Mouse (Mus musculus) forebrain, embryonic 14.5 days (tissue): ENCODE data around the gene Lilra6. TPM values are rescaled to one million over a fixed set of nuclear protein-coding genes. Genes with fewer than 3 reads are reported as not detected.
"Not testable (repeated sequence)": the region's sequence is repeated elsewhere in the genome, so short reads cannot be mapped to it uniquely, and the experiment has no call there.

ENCODE experiments used
- ATAC-seq: fragments of 200-750 bp; cut with Nextera tagmentation; 2 replicates; pipeline ENCODE4 v1.8.0; 2017; ENCODE audit warnings: mild to moderate bottlenecking, moderate library complexity
- DNase-seq: peaks from one replicate; pipeline ENCODE4 v3.0.0-alpha.2; 2015; ENCODE audit warnings: low spot score
- H3K27ac ChIP-seq: fragments of 300-500 bp; sonication (generic); 2 replicates; pipeline ENCODE4 v1.5.1; 2014; ENCODE audit warnings: low read depth, mild to moderate bottlenecking, control low read depth, low read length, moderate library complexity
- H3K27me3 ChIP-seq: fragments of 300-500 bp; sonication (generic); replicated peaks from 2 replicates; pipeline ENCODE4 v1.6.1; 2014; ENCODE audit warnings: low read length, control low read depth, mixed read lengths; ENCODE audit not compliant: control insufficient read depth, insufficient read depth
- H3K36me3 ChIP-seq: fragments of 300-500 bp; sonication (generic); 2 replicates; pipeline ENCODE4 v1.6.1; 2014; ENCODE audit warnings: low read length, control low read depth; ENCODE audit not compliant: control insufficient read depth, insufficient read depth
- H3K4me1 ChIP-seq: fragments of 300-500 bp; sonication (generic); 2 replicates; pipeline ENCODE4 v1.6.1; 2014; ENCODE audit warnings: antibody characterized with exemption, low read length, control low read depth; ENCODE audit not compliant: control insufficient read depth, insufficient read depth
- H3K4me2 ChIP-seq: fragments of 300-500 bp; sonication (generic); 2 replicates; pipeline ENCODE4 v1.6.1; 2014; ENCODE audit warnings: mild to moderate bottlenecking, control low read depth, low read length
- H3K4me3 ChIP-seq: fragments of 300-500 bp; sonication (generic); 2 replicates; pipeline ENCODE4 v1.5.1; 2014; ENCODE audit warnings: low read depth, low read length, control low read depth
- H3K9ac ChIP-seq: fragments of 300-500 bp; sonication (generic); 2 replicates; pipeline ENCODE4 v1.6.1; 2014; ENCODE audit warnings: mild to moderate bottlenecking, low read length, control low read depth, moderate library complexity
- H3K9me3 ChIP-seq: fragments of 300-500 bp; sonication (generic); replicated peaks from 2 replicates; pipeline ENCODE4 v1.6.1; 2016; ENCODE audit warnings: low read length, control low read depth, mixed read lengths; ENCODE audit not compliant: control insufficient read depth
- WGBS: fragments of 180-500 bp; shearing (Covaris S2); extraction: QIAGEN DNeasy Blood & Tissue Kit; methylation state at CpG from one replicate; pipeline ENCODE4 v1.1.7; 2014; 5-methylcytosine and 5-hydroxymethylcytosine counted together
- polyA plus RNA-seq: library from polyadenylated mRNA; unstranded; fragments of >200 nt; fragmentation: Nextera tagmentation; extraction: Ambion mirVana; gene quantifications from 2 replicates; pipeline ENCODE4 v1.2.1, GENCODE M21; 2014

The Lilra6 gene
- polyA plus RNA-seq, 1 experiment from 2014 or later, result not detected

DNA sequence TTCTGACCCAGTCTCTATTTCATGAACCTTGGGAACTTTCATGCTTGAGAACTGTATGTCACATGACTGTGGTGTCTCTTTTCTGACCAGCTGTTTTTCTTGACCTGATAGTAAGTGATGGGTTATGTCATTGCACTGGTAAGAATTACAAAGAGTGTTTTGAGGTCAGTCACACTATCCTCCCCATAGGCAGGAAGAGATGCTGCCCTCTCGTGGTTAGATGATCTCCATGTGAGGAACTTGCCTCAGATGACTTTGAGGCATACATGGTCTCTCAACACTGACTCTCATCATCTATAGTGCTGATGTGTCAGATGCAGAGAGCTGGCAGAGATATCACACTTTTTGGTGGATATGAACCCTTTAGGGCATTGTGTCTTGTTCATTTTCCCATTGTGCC is 11.6 kb downstream of the Lilra6 start:
- Histone ChIP-seq H3K9me3 (no peaks in the 10 kb centered on the region), H3K27me3 (no peaks in the 10 kb centered on the region), H3K27ac (no peak overlapping the region), H3K4me3 (no peak overlapping the region), H3K4me2 (no peak overlapping the region), H3K36me3 (no peaks in the 10 kb centered on the region), H3K9ac (no peak overlapping the region), H3K4me1 (no peaks in the 10 kb centered on the region)
- ATAC-seq (no peak), DNase-seq (no peak)
- WGBS, result 12% methylated on average over 1 of the region's 1 CpGs

DNA sequence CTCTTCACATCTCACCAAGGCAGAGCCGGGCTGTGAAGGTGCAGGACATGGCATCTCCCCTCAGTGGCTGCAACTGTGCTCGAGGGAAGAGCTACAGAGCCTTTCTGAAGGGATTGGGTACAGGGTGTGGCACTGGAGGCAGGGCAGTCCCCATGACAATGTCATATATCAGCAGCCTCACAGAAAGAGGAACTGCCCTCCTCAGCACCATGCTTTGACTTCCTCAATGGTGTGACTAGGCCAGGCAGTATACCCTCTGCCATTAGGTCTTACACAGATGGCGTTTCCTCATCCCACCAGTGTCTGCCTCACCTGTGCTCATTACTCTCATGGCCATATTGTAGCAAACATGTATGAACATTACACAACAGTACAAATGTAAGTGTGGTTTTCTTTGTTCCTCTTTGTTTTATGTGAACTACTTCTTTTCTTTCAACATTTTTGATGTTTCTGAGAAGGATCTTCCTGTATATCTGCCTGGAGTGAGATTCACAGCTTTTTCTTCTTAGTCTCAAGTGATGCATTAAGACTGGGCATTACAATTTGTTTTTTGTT is 17.2 kb downstream of the Lilra6 start, which contains the start of gene Gm14548:
Gm14548 (minus strand) TSS at position 85 of the 555 bp plus-strand sequence.
- H3K9ac ChIP-seq, H3K4me2 ChIP-seq, H3K27me3 ChIP-seq, H3K4me3 ChIP-seq, DNase-seq, H3K27ac ChIP-seq, ATAC-seq, H3K4me1 ChIP-seq, H3K36me3 ChIP-seq, H3K9me3 ChIP-seq: not testable (repeated sequence)
- WGBS, result 62% methylated on average over 3 of the region's 3 CpGs

GRCm38 (mm10) chr7:3875032-3875431 is 40.3 kb downstream of the Lilra6 start:
- H3K27me3 ChIP-seq, result not testable (repeated sequence)
- no CpG with 5 or more reads among the region's 1 CpGs for WGBS

More at GRCm38 (mm10) chr7:3875032-3875431, 40.3 kb downstream of the Lilra6 start:
- not testable (repeated sequence) for H3K9ac ChIP-seq, H3K4me3 ChIP-seq, ATAC-seq, H3K4me1 ChIP-seq, H3K9me3 ChIP-seq, H3K27ac ChIP-seq, DNase-seq, H3K4me2 ChIP-seq, H3K36me3 ChIP-seq

Other genes starting within 250 kb of the Lilra6 start
- gene Leng1, start 249.7 kb downstream of the Lilra6 start, polyA plus RNA-seq, result 10.2 and 12.3 TPM in 2 replicates
- gene Tmc4, start 237.9 kb downstream of the Lilra6 start, polyA plus RNA-seq, result 1.8 and 2.1 TPM in 2 replicates
- gene Tsen34, start 222.6 kb downstream of the Lilra6 start, polyA plus RNA-seq, result 233 TPM in 2 replicates
- gene Mboat7, start 222.0 kb downstream of the Lilra6 start, polyA plus RNA-seq, result 35.1 and 49.3 TPM in 2 replicates
- 1,006 and 1,170 TPM in 2 replicates for gene Rps9, start 211.5 kb downstream of the Lilra6 start, polyA plus RNA-seq
- gene Pirb, start 195.1 kb downstream of the Lilra6 start, polyA plus RNA-seq, result 0.10 and 0.19 TPM in 2 replicates
- not detected in 2 replicates for gene Gm15448, start 89.8 kb downstream of the Lilra6 start, polyA plus RNA-seq
- gene Pira2, start 70.5 kb downstream of the Lilra6 start, polyA plus RNA-seq, result not detected in 2 replicates
- gene Gm14548, start 17.4 kb downstream of the Lilra6 start, polyA plus RNA-seq, result not detected in 2 replicates
- 1.8 and 2.1 TPM in 2 replicates for gene Lair1, start 147.7 kb upstream of the Lilra6 start, polyA plus RNA-seq
- 61.6 and 68.0 TPM in 2 replicates for gene Ttyh1, start 203.9 kb upstream of the Lilra6 start, polyA plus RNA-seq
- 43.0 and 59.2 TPM in 2 replicates for gene Leng8, start 221.5 kb upstream of the Lilra6 start, polyA plus RNA-seq
- 3.1 and 3.9 TPM in 2 replicates for gene Leng9, start 234.9 kb upstream of the Lilra6 start, polyA plus RNA-seq
- gene Cdc42ep5, start 249.4 kb upstream of the Lilra6 start, polyA plus RNA-seq, result 5.6 and 5.9 TPM in 2 replicates